Mouse (Mus musculus) cerebellum, adult 2 months (tissue): ENCODE data around the gene Hist1h3f. TPM values are rescaled to one million over a fixed set of nuclear protein-coding genes. Genes with fewer than 3 reads are reported as not detected.
"Not testable (repeated sequence)": the region's sequence is repeated elsewhere in the genome, so short reads cannot be mapped to it uniquely, and the experiment has no call there.

Experiments used
- DNase-seq, 2 experiments: peaks; one replicate each; pipeline ENCODE4 v3.0.0; 2021
- H3K27ac ChIP-seq: fragments of 200-500 bp; 2 replicates; pipeline ENCODE4 v1.5.1; 2012; ENCODE audit warnings: low read length, control low read depth, inconsistent platforms; ENCODE audit not compliant: insufficient read depth
- H3K27me3 ChIP-seq: fragments of 200-500 bp; 2 replicates; pipeline ENCODE4 v1.6.1; 2012; ENCODE audit warnings: inconsistent platforms, mild to moderate bottlenecking, low read length, moderate library complexity; ENCODE audit not compliant: control insufficient read depth, insufficient read depth
- H3K4me1 ChIP-seq: fragments of 200-500 bp; 2 replicates; pipeline ENCODE4 v1.6.1; 2011; ENCODE audit warnings: low read length; ENCODE audit not compliant: control insufficient read depth, insufficient read depth
- H3K4me3 ChIP-seq: fragments of 200-500 bp; replicated peaks from 2 replicates; pipeline ENCODE3; 2011; ENCODE audit warnings: mild to moderate bottlenecking, low read depth, low read length, control low read depth; ENCODE audit not compliant: insufficient read depth
- CTCF ChIP-seq: fragments of 200-500 bp; IDR thresholded peaks from 2 replicates; pipeline ENCODE4 v1.5.1; 2011; ENCODE audit warnings: low read depth, mild to moderate bottlenecking, control low read depth, low read length, moderate library complexity, borderline replicate concordance; ENCODE audit not compliant: insufficient read depth
- POLR2A ChIP-seq: fragments of 200-500 bp; IDR thresholded peaks from 2 replicates; pipeline ENCODE4 v1.6.1; 2011; ENCODE audit warnings: low read length, control low read depth, borderline replicate concordance; ENCODE audit not compliant: insufficient read depth
- WGBS: fragments of 180-500 bp; shearing (Covaris S2); methylation state at CpG from one replicate; pipeline ENCODE4 v1.1.7; 2018; 5-methylcytosine and 5-hydroxymethylcytosine counted together
- polyA plus RNA-seq: library from polyadenylated mRNA; depleted of rRNA; stranded (reverse); fragments of >200 nt; gene quantifications from 2 replicates; pipeline ENCODE4 v1.2.3, GENCODE M21; 2012

Gene Hist1h3f
- polyA plus RNA-seq, 1 experiment, result 0.33 TPM

GRCm38 (mm10) chr13:23546694-23547093 lies 2.8 kb downstream of the Hist1h3f start:
- 80% methylated on average over 5 of the region's 5 CpGs for WGBS
- DNase-seq, result no peak
- Histone ChIP-seq H3K27me3 (no peaks in the 10 kb centered on the region), H3K27ac (no peak overlapping the region), H3K4me3 (no peak overlapping the region), H3K4me1 (no peaks in the 10 kb centered on the region)
- TF ChIP-seq POLR2A (no peak), CTCF (no peak)

- Histone ChIP-seq H3K4me3 (no peak overlapping the region), H3K27me3 (no peaks in the 10 kb centered on the region), H3K27ac (no peak overlapping the region), H3K4me1 (no peaks in the 10 kb centered on the region; the same call in 1 of the 2 replicates)
- WGBS, result 15% methylated on average over 3 of the region's 3 CpGs
- no peak for TF ChIP-seq CTCF
- TF ChIP-seq POLR2A, result no peak
- no peak for DNase-seq
These were observed 6.9 kb downstream of the Hist1h3f start for GRCm38 (mm10) chr13:23550761-23551145.

GRCm38 (mm10) chr13:23551146-23551834 lies 7.4 kb downstream of the Hist1h3f start, which contains the start of gene Hist1h4f:
TSS of gene Hist1h4f (minus strand) at chr13:23551648.
- DNase-seq, result peak; percentile 88 to 92
- H3K4me1 ChIP-seq, H3K27me3 ChIP-seq: not testable (repeated sequence)
- under 1% methylated on average over 47 of the region's 47 CpGs for WGBS
- Histone ChIP-seq H3K4me3 (peak within 1 kb of the TSS; percentile 42), H3K27ac (0 out of 2 replicates have a peak within 1 kb of the TSS, but pooled peaks have one; percentile 3)
- TF ChIP-seq CTCF (peak; percentile 12; the same call in 1 of the 2 replicates), POLR2A (peak; percentile 91; the same call in 1 of the 2 replicates)

GRCm38 (mm10) chr13:23551931-23552914 lies 8.4 kb downstream of the Hist1h3f start:
- no peaks in the 10 kb centered on the region for H3K27me3 ChIP-seq
- TF ChIP-seq CTCF (no peak), POLR2A (no peak)
- peak overlapping the region; percentile 42 for H3K4me3 ChIP-seq
- WGBS, result 43% methylated on average over 8 of the region's 8 CpGs
- H3K4me1 ChIP-seq, result peaks cover 2% of the 10 kb centered on the region; the same call in 1 of the 2 replicates
- H3K27ac ChIP-seq, result no peak overlapping the region
- DNase-seq, result no peak

DNA sequence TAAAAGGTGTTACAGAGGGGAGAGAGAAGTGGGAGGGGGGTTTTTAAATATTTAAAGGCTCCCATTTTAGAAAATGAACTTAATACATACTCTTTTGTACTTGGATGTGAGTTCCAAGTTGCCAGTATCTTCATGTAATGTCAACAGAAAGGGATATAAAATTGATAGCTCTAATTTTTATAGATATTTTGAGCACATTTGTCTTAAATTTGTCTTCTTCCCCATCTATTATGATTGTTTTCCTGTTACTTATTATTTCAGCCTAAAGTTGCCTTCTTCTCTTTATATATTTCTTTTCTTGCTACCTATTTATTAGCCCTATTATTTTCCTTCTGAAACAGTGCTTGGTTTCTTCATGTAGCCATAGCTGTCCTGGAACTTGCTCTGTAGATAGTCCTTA lies 9.1 kb downstream of the Hist1h3f start, which contains the start of gene Hist1h1d:
Gene Hist1h1d (plus strand): TSS at position 301 of the 400 bp plus-strand sequence.
- no peak for DNase-seq
- no peak within 1 kb of the TSS for H3K4me3 ChIP-seq
- peaks cover 2% of the 10 kb centered on the region; the same call in 1 of the 2 replicates for H3K4me1 ChIP-seq
- TF ChIP-seq POLR2A (no peak), CTCF (no peak)
- no peaks in the 10 kb centered on the region for H3K27me3 ChIP-seq
- H3K27ac ChIP-seq, result no peak within 1 kb of the TSS

DNA sequence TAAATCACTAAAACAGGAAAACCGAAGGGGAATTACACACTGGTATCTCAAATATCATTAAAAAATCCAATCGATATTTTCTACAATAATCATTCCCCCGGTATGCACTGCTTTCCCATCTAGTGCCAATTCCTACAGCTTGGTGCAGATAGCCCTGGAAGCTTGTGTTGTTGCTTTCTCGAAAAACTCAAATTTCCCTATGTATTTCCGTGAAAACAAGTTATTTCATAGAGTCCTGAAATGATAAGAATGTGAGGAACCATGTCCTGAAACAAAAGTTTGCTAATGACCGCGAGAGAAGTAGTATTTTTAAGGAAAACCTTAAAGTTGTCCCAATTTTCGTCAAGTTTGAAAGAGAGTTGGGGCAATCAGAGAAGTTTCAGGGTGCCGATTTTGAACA lies 10.5 kb downstream of the Hist1h3f start:
- Histone ChIP-seq H3K4me1 (peaks cover 2% of the 10 kb centered on the region; the same call in 1 of the 2 replicates), H3K4me3 (peak overlapping the region; percentile 33), H3K27me3 (no peaks in the 10 kb centered on the region), H3K27ac (no peak overlapping the region)
- 14% methylated on average over 9 of the region's 9 CpGs for WGBS
- no peak for DNase-seq
- no peak for TF ChIP-seq POLR2A
- TF ChIP-seq CTCF, result no peak
